Mouse (Mus musculus) lung, embryonic 14.5 days (tissue): ENCODE results near the gene Pstpip1. TPM values are rescaled to one million over a fixed set of nuclear protein-coding genes. Genes with fewer than 3 reads are reported as not detected.
A peak's percentile ranks its signal among the peaks of the same experiment; 100 is the strongest.

ENCODE experiments used
- ATAC-seq: fragments of 200-750 bp; cut with Nextera tagmentation; 2 replicates; pipeline ENCODE4 v1.8.0; 2017; ENCODE audit warnings: mild to moderate bottlenecking, moderate TSS enrichment, moderate library complexity; ENCODE audit not compliant: insufficient read depth
- DNase-seq: peaks from one replicate; pipeline ENCODE4 v3.0.0-alpha.2; 2015
- H3K27ac ChIP-seq: fragments of 300-500 bp; sonication (generic); 2 replicates; pipeline ENCODE4 v1.5.1; 2014; ENCODE audit warnings: low read depth, mild to moderate bottlenecking, moderate library complexity
- H3K27me3 ChIP-seq: fragments of 300-500 bp; sonication (generic); 2 replicates; pipeline ENCODE4 v1.6.1; 2014; ENCODE audit warnings: low read length, control low read depth; ENCODE audit not compliant: insufficient read depth
- H3K36me3 ChIP-seq: fragments of 300-500 bp; sonication (generic); 2 replicates; pipeline ENCODE4 v1.6.1; 2014; ENCODE audit warnings: control low read depth; ENCODE audit not compliant: insufficient read depth
- H3K4me1 ChIP-seq: fragments of 300-500 bp; sonication (generic); 2 replicates; pipeline ENCODE4 v1.6.1; 2014; ENCODE audit warnings: antibody characterized with exemption, control low read depth; ENCODE audit not compliant: insufficient read depth
- H3K4me2 ChIP-seq: fragments of 300-500 bp; sonication (generic); 2 replicates; pipeline ENCODE4 v1.6.1; 2014; ENCODE audit warnings: mild to moderate bottlenecking
- H3K4me3 ChIP-seq: fragments of 300-500 bp; sonication (generic); 2 replicates; pipeline ENCODE4 v1.5.1; 2014; ENCODE audit warnings: low read depth, low read length
- H3K9ac ChIP-seq: fragments of 300-500 bp; sonication (generic); 2 replicates; pipeline ENCODE4 v1.6.1; 2014
- H3K9me3 ChIP-seq: fragments of 300-500 bp; sonication (generic); 2 replicates; pipeline ENCODE4 v1.6.1; 2016; ENCODE audit warnings: low read depth, low read length, control low read depth
- CTCF ChIP-seq: IDR thresholded peaks from 2 replicates; pipeline ENCODE4 v1.5.1; 2016; ENCODE audit warnings: antibody characterized with exemption, low read depth
- WGBS: fragments of 180-500 bp; shearing (Covaris S2); extraction: QIAGEN DNeasy Blood & Tissue Kit; methylation state at CpG from one replicate; pipeline ENCODE4 v1.1.7; 2014; 5-methylcytosine and 5-hydroxymethylcytosine counted together
- polyA plus RNA-seq: library from polyadenylated mRNA; unstranded; fragments of >200 nt; fragmentation: Nextera tagmentation; extraction: Ambion mirVana; gene quantifications from 2 replicates; pipeline ENCODE4 v1.2.1, GENCODE M21; 2014

Gene Pstpip1
- polyA plus RNA-seq, 1 experiment from 2014 or later, result 0.83 TPM

GRCm38 (mm10) chr9:56067964-56068363 lies 21.8 kb upstream of the Pstpip1 start:
- no peak overlapping the region for H3K4me2 ChIP-seq
- no peak overlapping the region for H3K4me3 ChIP-seq
- H3K27ac ChIP-seq, result no peak overlapping the region
- peaks cover 36% of the 10 kb centered on the region; the same call in 1 of the 2 replicates for H3K36me3 ChIP-seq
- no peaks in the 10 kb centered on the region for H3K27me3 ChIP-seq
- H3K4me1 ChIP-seq, result no peaks in the 10 kb centered on the region
- no peaks in the 10 kb centered on the region for H3K9me3 ChIP-seq
- no peak for TF ChIP-seq CTCF
- ATAC-seq, result no peak
- H3K9ac ChIP-seq, result no peak overlapping the region
- DNase-seq, result no peak
- WGBS, result 89% methylated on average over 4 of the region's 4 CpGs

- WGBS, result 100% methylated on average over 1 of the region's 1 CpGs
- DNase-seq (no peak), ATAC-seq (no peak)
- no peak overlapping the region for H3K4me3 ChIP-seq
- no peak overlapping the region for H3K4me2 ChIP-seq
- H3K27me3 ChIP-seq, result no peaks in the 10 kb centered on the region
- no peaks in the 10 kb centered on the region for H3K4me1 ChIP-seq
- H3K9ac ChIP-seq, result no peak overlapping the region
- no peak overlapping the region for H3K27ac ChIP-seq
- no peaks in the 10 kb centered on the region for H3K9me3 ChIP-seq
- peaks cover 29% of the 10 kb centered on the region; the same call in 1 of the 2 replicates for H3K36me3 ChIP-seq
- no peak for TF ChIP-seq CTCF
Measured at GRCm38 (mm10) chr9:56068630-56069029, 21.1 kb upstream of the Pstpip1 start.

GRCm38 (mm10) chr9:56072861-56073260 lies 16.9 kb upstream of the Pstpip1 start:
- Histone ChIP-seq H3K9ac (no peak overlapping the region), H3K27me3 (no peaks in the 10 kb centered on the region), H3K4me2 (no peak overlapping the region), H3K9me3 (no peaks in the 10 kb centered on the region), H3K4me1 (peaks cover 7% of the 10 kb centered on the region), H3K36me3 (0 out of 2 replicates have a peak, but pooled peaks cover 15% of the 10 kb centered on the region), H3K27ac (no peak overlapping the region), H3K4me3 (no peak overlapping the region)
- WGBS, result 44% methylated on average over 2 of the region's 2 CpGs
- no peak for TF ChIP-seq CTCF
- DNase-seq (no peak), ATAC-seq (no peak)

- no peaks in the 10 kb centered on the region for H3K27me3 ChIP-seq
- H3K9ac ChIP-seq, result no peak overlapping the region
- H3K4me2 ChIP-seq, result no peak overlapping the region
- ATAC-seq (peak; percentile 8; the same call in 1 of the 2 replicates), DNase-seq (no peak)
- H3K27ac ChIP-seq, result no peak overlapping the region
- H3K9me3 ChIP-seq, result no peaks in the 10 kb centered on the region
- WGBS, result 70% methylated on average over 12 of the region's 12 CpGs
- no peak overlapping the region for H3K4me3 ChIP-seq
- peaks cover 7% of the 10 kb centered on the region for H3K4me1 ChIP-seq
- H3K36me3 ChIP-seq, result peaks cover 13% of the 10 kb centered on the region; the same call in 1 of the 2 replicates
- no peak for TF ChIP-seq CTCF
Measured at GRCm38 (mm10) chr9:56074863-56075262, 14.9 kb upstream of the Pstpip1 start.

- H3K4me1 ChIP-seq, result peaks cover 7% of the 10 kb centered on the region
- peak overlapping the region; percentile 86 for H3K27ac ChIP-seq
- no peak overlapping the region for H3K4me2 ChIP-seq
- H3K27me3 ChIP-seq, result no peaks in the 10 kb centered on the region
- H3K36me3 ChIP-seq, result peaks cover 9% of the 10 kb centered on the region; the same call in 1 of the 2 replicates
- no peak overlapping the region for H3K4me3 ChIP-seq
- H3K9me3 ChIP-seq, result no peaks in the 10 kb centered on the region
- TF ChIP-seq CTCF, result peak; percentile 80
- DNase-seq (peak; percentile 91), ATAC-seq (peak; percentile 72)
- WGBS, result 7% methylated on average over 4 of the region's 4 CpGs
- H3K9ac ChIP-seq, result no peak overlapping the region; the same call in 1 of the 2 replicates
Measured at GRCm38 (mm10) chr9:56075264-56075663, 14.5 kb upstream of the Pstpip1 start.

- Histone ChIP-seq H3K27ac (peak overlapping the region; percentile 86), H3K4me2 (no peak overlapping the region), H3K9ac (peak overlapping the region; percentile 26), H3K9me3 (no peaks in the 10 kb centered on the region), H3K36me3 (peaks cover 7% of the 10 kb centered on the region; the same call in 1 of the 2 replicates), H3K4me3 (no peak overlapping the region), H3K27me3 (no peaks in the 10 kb centered on the region), H3K4me1 (peaks cover 7% of the 10 kb centered on the region)
- no peak for TF ChIP-seq CTCF
- DNase-seq, result peak; percentile 83
- WGBS, result 16% methylated on average over 7 of the region's 7 CpGs
- ATAC-seq, result peak; percentile 66
Measured at GRCm38 (mm10) chr9:56075901-56076620, 13.7 kb upstream of the Pstpip1 start.

GRCm38 (mm10) chr9:56079587-56079986 lies 10.2 kb upstream of the Pstpip1 start:
- DNase-seq (no peak), ATAC-seq (no peak)
- H3K4me2 ChIP-seq, result no peak overlapping the region
- H3K4me3 ChIP-seq, result no peak overlapping the region
- WGBS, result 75% methylated on average over 5 of the region's 5 CpGs
- H3K9ac ChIP-seq, result no peak overlapping the region
- no peaks in the 10 kb centered on the region for H3K9me3 ChIP-seq
- H3K4me1 ChIP-seq, result peaks cover 7% of the 10 kb centered on the region
- no peaks in the 10 kb centered on the region; the same call in 1 of the 2 replicates for H3K36me3 ChIP-seq
- H3K27ac ChIP-seq, result no peak overlapping the region
- TF ChIP-seq CTCF, result no peak
- H3K27me3 ChIP-seq, result no peaks in the 10 kb centered on the region
